Mouse (Mus musculus): ENCODE data around the gene Fam181a. TPM values are rescaled to one million over a fixed set of nuclear protein-coding genes. Genes with fewer than 3 reads are reported as not detected.

The Fam181a gene
- total RNA-seq, 2 experiments from 2014 or later: not detected

GRCm38 (mm10) chr12:103348506-103348905, 37.7 kb downstream of the Fam181a start:
- DNase-seq: peak; percentile 77
- intact Hi-C loops (cut with DNase I; ENCODE audit: low total_unique reads): no loop called here

- DNase-seq: peak; percentile 60
- intact Hi-C loops (cut with DNase I; ENCODE audit: low total_unique reads): no loop called here
Measured at GRCm38 (mm10) chr12:103352735-103353134, 42.0 kb downstream of the Fam181a start.

- DNase-seq: peak; percentile 83
- intact Hi-C loops (cut with DNase I; ENCODE audit: low total_unique reads): no loop called here
Measured at GRCm38 (mm10) chr12:103353538-103353937, 42.8 kb downstream of the Fam181a start.

- peak; percentile 65 for DNase-seq
- intact Hi-C loops (cut with DNase I; ENCODE audit: low total_unique reads): no loop called here
Measured at GRCm38 (mm10) chr12:103355746-103356414, 45.1 kb downstream of the Fam181a start, which contains the start of gene Asb2. TSS of gene Asb2 (minus strand) at chr12:103356001.

GRCm38 (mm10) chr12:103356415-103356748, 45.6 kb downstream of the Fam181a start:
- intact Hi-C loops (cut with DNase I; ENCODE audit: low total_unique reads): no loop called here
- no peak for DNase-seq

- DNase-seq: peak; percentile 76
- intact Hi-C loops (cut with DNase I; ENCODE audit: low total_unique reads): no loop called here
Measured at GRCm38 (mm10) chr12:103358216-103358615, 47.4 kb downstream of the Fam181a start.

- peak; percentile 73 for DNase-seq
Measured at GRCm38 (mm10) chr12:103358951-103359801, 48.4 kb downstream of the Fam181a start.

GRCm38 (mm10) chr12:103360812-103361211, 50.0 kb downstream of the Fam181a start:
- intact Hi-C loops (cut with DNase I; ENCODE audit: low total_unique reads): no loop called here
- no peak for DNase-seq

More at GRCm38 (mm10) chr12:103358951-103359801, 48.4 kb downstream of the Fam181a start:
- intact Hi-C loops (cut with DNase I; ENCODE audit: low total_unique reads): no loop called here

- intact Hi-C loops (cut with DNase I; ENCODE audit: low total_unique reads): no loop called here
- DNase-seq: no peak
Measured at GRCm38 (mm10) chr12:103361539-103362307, 50.9 kb downstream of the Fam181a start.

GRCm38 (mm10) chr12:103362336-103362735, 51.6 kb downstream of the Fam181a start:
- DNase-seq: peak; percentile 73
- intact Hi-C loops (cut with DNase I; ENCODE audit: low total_unique reads): no loop called here

Other genes starting within 250 kb of the Fam181a start
- gene Prima1, start 68.8 kb upstream of the Fam181a start, total RNA-seq (2021): 10 to 100 TPM in 1 of 2 experiments, 1 to 10 TPM in 1; 2.3 to 14.0 TPM
- gene Asb2, start 45.0 kb downstream of the Fam181a start, total RNA-seq (2021): 100 to 1,000 TPM; 113 to 172 TPM
- gene Otub2, start 77.7 kb downstream of the Fam181a start, total RNA-seq (2021): 1 to 10 TPM; 3.1 to 3.6 TPM
- under 1 TPM; 0.62 to 0.70 TPM for gene 9330161L09Rik, start 96.8 kb downstream of the Fam181a start, total RNA-seq (2021)
- 10 to 100 TPM; 45.6 to 45.9 TPM for gene Ddx24, start 114.9 kb downstream of the Fam181a start, total RNA-seq (2021)
- 10 to 100 TPM; 77.7 to 79.1 TPM for gene Ifi27, start 123.2 kb downstream of the Fam181a start, total RNA-seq (2021)
- gene Ifi27l2a, start 132.7 kb downstream of the Fam181a start, total RNA-seq (2021): 1 to 10 TPM; 4.7 to 4.9 TPM
- gene Ifi27l2b, start 146.2 kb downstream of the Fam181a start, total RNA-seq (2021): not detected
- under 1 TPM; 0.27 to 0.84 TPM for gene Ppp4r4, start 221.3 kb downstream of the Fam181a start, total RNA-seq (2021)